Mouse (Mus musculus): ENCODE measurements at regions not wholly inside any gene's neighbourhood (a gene's known extent, or its start where the extent isn't known, plus 50 kb on each side); places are given as distances from the start of the nearest gene placed in this dataset.

DNA sequence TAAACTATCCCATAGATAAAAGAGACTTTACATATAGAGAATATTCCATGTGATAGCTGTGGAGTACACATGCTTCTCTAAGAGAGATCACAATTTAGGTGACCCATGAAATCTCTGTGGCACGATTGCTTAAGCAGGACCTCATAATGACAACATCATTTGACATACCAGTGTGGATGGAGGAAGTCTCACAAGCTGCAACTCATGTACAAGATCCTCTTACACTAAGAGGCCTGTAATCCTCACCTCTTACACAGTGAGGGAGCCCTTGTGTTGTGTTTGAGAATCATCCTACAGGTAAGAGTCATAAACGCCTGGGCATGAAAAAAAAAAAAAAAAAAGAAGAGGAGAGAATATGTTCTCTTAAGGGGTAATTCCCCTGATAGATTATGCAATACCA lies 89.9 kb upstream of the Mrgpra3 start (continued):
- TF ChIP-seq POLR2AphosphoS2 (IDR thresholded peaks at IDR 0.05; ENCODE audit: low read length) = no peak

DNA sequence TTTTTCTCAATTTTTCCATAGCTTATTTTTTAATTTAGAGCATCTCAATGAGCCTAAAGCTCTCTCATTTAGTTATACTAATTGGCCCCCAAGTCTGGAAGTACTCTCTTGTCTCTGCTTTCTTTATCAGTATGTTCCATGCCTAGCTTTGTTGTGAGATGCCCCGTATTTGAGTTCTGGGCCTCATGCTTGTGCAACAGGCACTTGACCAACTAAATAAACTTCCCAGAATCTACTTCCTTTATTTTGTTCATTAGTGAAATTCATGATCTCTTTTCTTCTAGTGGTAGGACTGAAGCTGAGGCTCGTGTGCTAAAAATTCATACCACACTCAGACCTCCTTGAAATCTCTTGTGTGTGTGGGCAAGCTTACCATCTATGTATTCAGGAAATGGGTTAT lies 75.8 kb upstream of the Mrgpra3 start:
- H3K4me1 ChIP-seq (ENCODE audit: control insufficient read depth in 1 of 2, insufficient read depth in 2 of 2, low read length in 2 of 2) = no peaks in the 10 kb centered on the region

More for the DNA sequence above, 75.8 kb upstream of the Mrgpra3 start:
- DNase-seq (ENCODE audit: low read depth, low spot score) = no peak
- Histone ChIP-seq H3K4me3 (ENCODE audit: control insufficient read depth in 1 of 2, insufficient read depth in 1 of 2, low read depth in 2 of 2, low read length in 2 of 2) (no peak overlapping the region), H3K79me2 (ENCODE audit: control insufficient read depth, insufficient read depth, low read length, poor library complexity) (no peaks in the 10 kb centered on the region), H3K27ac (ENCODE audit: control insufficient read depth, low read depth, low read length) (no peak overlapping the region), H3K9me3 (replicated peaks; ENCODE audit: insufficient read depth, low read length) (no peaks in the 10 kb centered on the region), H3K27me3 (ENCODE audit: control insufficient read depth in 1 of 2, insufficient read depth in 2 of 2, low read length in 2 of 2) (no peaks in the 10 kb centered on the region), H3K36me3 (ENCODE audit: control insufficient read depth in 1 of 2, insufficient read depth in 2 of 2, low read length in 2 of 2) (no peaks in the 10 kb centered on the region), H3K9ac (ENCODE audit: control insufficient read depth, low read depth, low read length, poor library complexity, severe bottlenecking) (no peak overlapping the region)
- TF ChIP-seq USF2 (IDR thresholded peaks at IDR 0.05; ENCODE audit: borderline replicate concordance in 1 of 2, insufficient read depth in 1 of 2, low read depth in 1 of 2, low read length in 2 of 2) (no peak), POLR2AphosphoS5 (IDR thresholded peaks at IDR 0.05; ENCODE audit: borderline replicate concordance, low read depth, low read length) (no peak), TAL1 (IDR thresholded peaks at IDR 0.05; ENCODE audit: low read length) (no peak), RCOR1 (IDR thresholded peaks at IDR 0.05; ENCODE audit: low read depth, low read length) (no peak), MEF2A (IDR thresholded peaks at IDR 0.05; ENCODE audit: extremely low read depth, insufficient replicate concordance, low read depth, low read length, poor library complexity, severe bottlenecking) (no peak), MAFK (IDR thresholded peaks at IDR 0.05; ENCODE audit: borderline replicate concordance, low read depth, low read length) (no peak), GABPA (IDR thresholded peaks at IDR 0.05; ENCODE audit: low read depth, low read length) (no peak)
